Comparison of ENCODE assay signal across 12 mouse cellular contexts in genomic region chr15:78828315-78828714, GRCm38 (mm10). TPM values are rescaled to one million over a fixed set of nuclear protein-coding genes. Genes with fewer than 3 reads are reported as not detected.
DNase-seq lines count a peak whose midpoint lies in the region; ATAC-seq and TF ChIP-seq lines count a peak whose summit lies in the region.
"Had no signal": no experiment of that assay in that cellular context is flagged by ENCODE, and none has a peak within 500 bp of the region (broad histone marks: within the 10 kb centered on the region; RNA-seq: fewer than 3 reads in every experiment).

No protein-coding gene starts in this region.

- WGBS in kidney, postnatal 0 days, result 18% methylated on average over 5 of the region's 5 CpGs
- WGBS in embryonic facial prominence, embryonic 13.5 days, result 21% methylated on average over 5 of the region's 5 CpGs

- H3K9me3 ChIP-seq in kidney, postnatal 0 days (replicated peaks; ENCODE audit: low read length), result no peaks in the 10 kb centered on the region
- H3K9me3 ChIP-seq in embryonic facial prominence, embryonic 13.5 days, result no peaks in the 10 kb centered on the region
- H3K9me3 ChIP-seq: heart, embryonic 12.5 days had no signal

- H3K4me3 ChIP-seq in kidney, postnatal 0 days (replicated peaks; ENCODE audit: low read depth, low read length), result no peak overlapping the region
- H3K4me3 ChIP-seq in embryonic facial prominence, embryonic 13.5 days, result no peak overlapping the region
- H3K4me3 ChIP-seq: heart, embryonic 12.5 days had no signal

- no peak overlapping the region for H3K9ac ChIP-seq in kidney, postnatal 0 days (ENCODE audit: low read depth, low read length)
- H3K9ac ChIP-seq in embryonic facial prominence, embryonic 13.5 days, result 0 out of 2 replicates have a peak overlapping the region, but pooled peaks have one; percentile 21
- H3K9ac ChIP-seq: heart, embryonic 12.5 days had no signal

- H3K27me3 ChIP-seq in kidney, postnatal 0 days (ENCODE audit: insufficient read depth, low read length), result no peaks in the 10 kb centered on the region
- 0 out of 2 replicates have a peak, but pooled peaks cover 3% of the 10 kb centered on the region for H3K27me3 ChIP-seq in embryonic facial prominence, embryonic 13.5 days

- ATAC-seq in kidney, postnatal 0 days (replicated peaks; ENCODE audit: low FRiP score, low read depth), result no peak
- no peak for ATAC-seq in embryonic facial prominence, embryonic 13.5 days (ENCODE audit: insufficient number of reproducible peaks, insufficient read depth, low FRiP score, low TSS enrichment, low read depth)

- intact Hi-C loops in left cerebral cortex, postnatal 25 days (cut with DNase I), result no loop called here

- peaks cover 28% of the 10 kb centered on the region for H3K4me1 ChIP-seq in kidney, postnatal 0 days (replicated peaks; ENCODE audit: insufficient read depth, low read length)
- peaks cover 39% of the 10 kb centered on the region for H3K4me1 ChIP-seq in embryonic facial prominence, embryonic 13.5 days

- H3K27ac ChIP-seq in kidney, postnatal 0 days, result no peak overlapping the region
- no peak overlapping the region; the same call in 1 of the 2 replicates for H3K27ac ChIP-seq in embryonic facial prominence, embryonic 13.5 days

- H3K36me3 ChIP-seq in kidney, postnatal 0 days (ENCODE audit: insufficient read depth, low read length), result no peaks in the 10 kb centered on the region
- H3K36me3 ChIP-seq in embryonic facial prominence, embryonic 13.5 days, result no peaks in the 10 kb centered on the region
- H3K36me3 ChIP-seq: heart, embryonic 12.5 days had no signal

- no peak for DNase-seq in kidney, postnatal 0 days (ENCODE audit: low spot score)
- DNase-seq in kidney, postnatal 14 days, result no peak
- peak; percentile 75 for DNase-seq in CD4-positive, CD25-positive, alpha-beta regulatory T cell, adult 2 months (ENCODE audit: low read depth, low spot score)
- peak; percentile 52 to 57 for DNase-seq in thymus, adult 18-20 months
- no peak for DNase-seq in frontal cortex, postnatal 25 days (ENCODE audit: low spot score in 2 of 2)
- DNase-seq in layer of hippocampus, adult 18-20 months (ENCODE audit: low spot score in 2 of 2), result no peak
- DNase-seq in left cerebral cortex, postnatal 25 days (ENCODE audit: low spot score in 2 of 2), result no peak
- DNase-seq: kidney, postnatal 36 days; retina, postnatal 1 day had no signal

- no peak overlapping the region for H3K4me2 ChIP-seq in kidney, postnatal 0 days (ENCODE audit: low read length)
- no peak overlapping the region for H3K4me2 ChIP-seq in embryonic facial prominence, embryonic 13.5 days
- H3K4me2 ChIP-seq: heart, embryonic 12.5 days; midbrain, embryonic 11.5 days had no signal

- peak; percentile 22; the same call in 1 of the 2 replicates for TF ChIP-seq CTCF in kidney, postnatal 0 days (IDR thresholded peaks at IDR 0.05; ENCODE audit: low read depth)

RNA-seq across cellular contexts. Expression of gene Cdc42ep1, which starts 14.1 kb away (rescaled TPM):
- polyA plus RNA-seq in kidney, postnatal 0 days (2015; fragmentation: Nextera tagmentation; extraction: Ambion mirVana), result 51.4 and 57.1 TPM in 2 replicates
- 25.2 and 28.6 TPM in 2 replicates for polyA plus RNA-seq in embryonic facial prominence, embryonic 13.5 days (2015; fragmentation: Nextera tagmentation; extraction: Ambion mirVana)
- total RNA-seq in layer of hippocampus, adult 18-20 months (2021), result 10 to 100 TPM; 11.9 to 15.8 TPM
- 10 to 100 TPM; 11.9 to 13.2 TPM for total RNA-seq in left cerebral cortex, postnatal 25 days (2021)

RNA-seq across cellular contexts. Expression of gene Card10, which starts 25.5 kb away (rescaled TPM):
- polyA plus RNA-seq in kidney, postnatal 0 days (2015; fragmentation: Nextera tagmentation; extraction: Ambion mirVana), result 8.2 and 9.2 TPM in 2 replicates
- 3.0 and 3.2 TPM in 2 replicates for polyA plus RNA-seq in embryonic facial prominence, embryonic 13.5 days (2015; fragmentation: Nextera tagmentation; extraction: Ambion mirVana)
- 1 to 10 TPM; 5.9 to 6.7 TPM for total RNA-seq in layer of hippocampus, adult 18-20 months (2021)
- total RNA-seq in left cerebral cortex, postnatal 25 days (2021), result 1 to 10 TPM; 3.9 to 4.2 TPM

RNA-seq across cellular contexts. Expression of gene Lgals2, which starts 27.0 kb away (rescaled TPM):
- 0.91 and 1.2 TPM in 2 replicates for polyA plus RNA-seq in kidney, postnatal 0 days (2015; fragmentation: Nextera tagmentation; extraction: Ambion mirVana)
- polyA plus RNA-seq in embryonic facial prominence, embryonic 13.5 days (2015; fragmentation: Nextera tagmentation; extraction: Ambion mirVana), result 1.3 TPM in 1 of 2 replicates, not detected in the other
- total RNA-seq in layer of hippocampus, adult 18-20 months (2021), result not detected
- not detected for total RNA-seq in left cerebral cortex, postnatal 25 days (2021)
- polyA plus RNA-seq: midbrain, embryonic 11.5 days had no signal

RNA-seq across cellular contexts. Expression of gene Gga1, which starts 48.7 kb away (rescaled TPM):
- polyA plus RNA-seq in kidney, postnatal 0 days (2015; fragmentation: Nextera tagmentation; extraction: Ambion mirVana), result 41.5 and 42.8 TPM in 2 replicates
- 42.5 and 51.8 TPM in 2 replicates for polyA plus RNA-seq in embryonic facial prominence, embryonic 13.5 days (2015; fragmentation: Nextera tagmentation; extraction: Ambion mirVana)
- total RNA-seq in layer of hippocampus, adult 18-20 months (2021), result 10 to 100 TPM; 59.0 to 61.7 TPM
- total RNA-seq in left cerebral cortex, postnatal 25 days (2021), result 10 to 100 TPM; 58.0 to 61.2 TPM

RNA-seq across cellular contexts. Expression of gene Mfng, which starts 55.0 kb away (rescaled TPM):
- polyA plus RNA-seq in kidney, postnatal 0 days (2015; fragmentation: Nextera tagmentation; extraction: Ambion mirVana), result 18.8 and 18.9 TPM in 2 replicates
- polyA plus RNA-seq in embryonic facial prominence, embryonic 13.5 days (2015; fragmentation: Nextera tagmentation; extraction: Ambion mirVana), result 16.1 and 18.8 TPM in 2 replicates
- 1 to 10 TPM; 6.0 to 6.2 TPM for total RNA-seq in layer of hippocampus, adult 18-20 months (2021)
- 1 to 10 TPM; 6.0 to 6.1 TPM for total RNA-seq in left cerebral cortex, postnatal 25 days (2021)

Comparison
In these comparisons a context has a peak if more than half of its experiments do, and no peak if none do; other contexts are left out.
1. DNase-seq: peak in CD4-positive, CD25-positive, alpha-beta regulatory T cell, adult 2 months (single experiment) and thymus, adult 18-20 months (2 of 2); none in kidney, postnatal 0 days (single experiment), kidney, postnatal 14 days (single experiment), frontal cortex, postnatal 25 days (0 of 2), layer of hippocampus, adult 18-20 months (0 of 2) and left cerebral cortex, postnatal 25 days (0 of 2).